Mouse (Mus musculus): ENCODE measurements at regions not wholly inside any gene's neighbourhood (a gene's known extent, or its start where the extent isn't known, plus 50 kb on each side); places are given as distances from the start of the nearest gene placed in this dataset.

DNA sequence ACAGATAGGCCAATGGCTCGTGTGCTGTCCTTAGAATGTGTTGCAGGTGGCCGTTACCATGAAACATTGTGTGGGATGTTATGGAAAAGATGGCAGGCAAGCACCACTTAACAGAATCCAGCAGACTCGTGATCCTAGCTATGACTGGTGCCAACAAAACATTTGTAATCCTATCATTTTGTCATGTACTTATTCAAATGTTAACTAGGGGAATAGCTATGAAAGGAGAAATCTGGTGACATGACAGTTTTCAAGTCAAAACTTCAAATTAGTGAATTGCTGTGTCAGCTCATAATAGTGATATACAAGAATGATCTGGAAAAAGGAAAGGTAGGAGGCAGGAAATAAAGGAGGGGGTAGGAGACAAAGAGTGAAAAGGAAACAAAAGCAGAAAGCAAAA is 213.7 kb downstream of the Lurap1l start:
- Histone ChIP-seq H3K27ac (replicated peaks; ENCODE audit: low read depth, low read length) (no peak overlapping the region), H3K36me3 (ENCODE audit: control insufficient read depth, insufficient read depth, low read length) (no peaks in the 10 kb centered on the region), H3K4me3 (ENCODE audit: low read depth, low read length) (no peak overlapping the region), H3K9ac (ENCODE audit: low read length) (no peak overlapping the region), H3K9me3 (ENCODE audit: control insufficient read depth, low read length) (no peaks in the 10 kb centered on the region), H3K4me2 (ENCODE audit: low read depth, severe bottlenecking) (no peak overlapping the region), H3K27me3 (ENCODE audit: control insufficient read depth, insufficient read depth, low read length) (no peaks in the 10 kb centered on the region), H3K4me1 (ENCODE audit: control insufficient read depth, insufficient read depth, low read length) (no peaks in the 10 kb centered on the region)
- WGBS, result 73% methylated on average over 3 of the region's 3 CpGs
- no peak for ATAC-seq (ENCODE audit: insufficient number of reproducible peaks, low FRiP score, low TSS enrichment, low read depth)
- no peak for DNase-seq (ENCODE audit: low spot score)

DNA sequence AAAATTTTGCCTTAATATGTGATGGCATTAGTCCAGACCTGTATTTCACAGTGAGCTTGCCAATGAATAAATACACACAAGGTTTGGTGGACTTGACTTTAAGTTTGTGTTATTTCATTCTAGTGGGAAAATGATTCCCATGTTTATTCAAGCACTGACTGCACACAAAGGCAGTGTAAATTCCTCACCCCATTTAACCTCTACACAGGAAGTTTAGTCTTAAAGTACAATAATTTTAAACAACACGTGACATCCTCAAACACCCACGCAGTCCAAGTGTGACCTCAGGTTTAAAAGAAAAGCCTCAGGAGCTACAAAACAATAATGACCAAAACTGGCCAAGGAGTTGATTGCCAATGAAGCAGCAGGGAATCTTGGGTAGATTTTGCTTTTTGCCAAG is 219.4 kb downstream of the Lurap1l start:
- DNase-seq (ENCODE audit: low spot score), result no peak
- ATAC-seq (ENCODE audit: insufficient number of reproducible peaks, low FRiP score, low TSS enrichment, low read depth), result no peak

GRCm38 (mm10) chr4:81173111-81173510 is 262.7 kb downstream of the Lurap1l start:
- WGBS, result 82% methylated on average over 2 of the region's 2 CpGs
- Histone ChIP-seq H3K27ac (replicated peaks; ENCODE audit: low read depth, low read length) (no peak overlapping the region), H3K27me3 (ENCODE audit: control insufficient read depth, insufficient read depth, low read length) (no peaks in the 10 kb centered on the region), H3K4me3 (ENCODE audit: low read depth, low read length) (no peak overlapping the region), H3K4me1 (ENCODE audit: control insufficient read depth, insufficient read depth, low read length) (no peaks in the 10 kb centered on the region), H3K9ac (ENCODE audit: low read length) (no peak overlapping the region), H3K9me3 (ENCODE audit: control insufficient read depth, low read length) (no peaks in the 10 kb centered on the region), H3K4me2 (ENCODE audit: low read depth, severe bottlenecking) (no peak overlapping the region), H3K36me3 (ENCODE audit: control insufficient read depth, insufficient read depth, low read length) (no peaks in the 10 kb centered on the region)
- ATAC-seq (ENCODE audit: insufficient number of reproducible peaks, low FRiP score, low TSS enrichment, low read depth) (no peak), DNase-seq (ENCODE audit: low spot score) (no peak)

More for the DNA sequence above, 219.4 kb downstream of the Lurap1l start:
- 76% methylated on average over 2 of the region's 2 CpGs for WGBS
- no peaks in the 10 kb centered on the region for H3K4me1 ChIP-seq (ENCODE audit: control insufficient read depth, insufficient read depth, low read length)
- no peak overlapping the region for H3K9ac ChIP-seq (ENCODE audit: low read length)
- H3K9me3 ChIP-seq (ENCODE audit: control insufficient read depth, low read length), result no peaks in the 10 kb centered on the region
- no peaks in the 10 kb centered on the region for H3K36me3 ChIP-seq (ENCODE audit: control insufficient read depth, insufficient read depth, low read length)
- no peak overlapping the region for H3K4me3 ChIP-seq (ENCODE audit: low read depth, low read length)
- H3K4me2 ChIP-seq (ENCODE audit: low read depth, severe bottlenecking), result no peak overlapping the region
- H3K27me3 ChIP-seq (ENCODE audit: control insufficient read depth, insufficient read depth, low read length), result no peaks in the 10 kb centered on the region
- no peak overlapping the region for H3K27ac ChIP-seq (replicated peaks; ENCODE audit: low read depth, low read length)

DNA sequence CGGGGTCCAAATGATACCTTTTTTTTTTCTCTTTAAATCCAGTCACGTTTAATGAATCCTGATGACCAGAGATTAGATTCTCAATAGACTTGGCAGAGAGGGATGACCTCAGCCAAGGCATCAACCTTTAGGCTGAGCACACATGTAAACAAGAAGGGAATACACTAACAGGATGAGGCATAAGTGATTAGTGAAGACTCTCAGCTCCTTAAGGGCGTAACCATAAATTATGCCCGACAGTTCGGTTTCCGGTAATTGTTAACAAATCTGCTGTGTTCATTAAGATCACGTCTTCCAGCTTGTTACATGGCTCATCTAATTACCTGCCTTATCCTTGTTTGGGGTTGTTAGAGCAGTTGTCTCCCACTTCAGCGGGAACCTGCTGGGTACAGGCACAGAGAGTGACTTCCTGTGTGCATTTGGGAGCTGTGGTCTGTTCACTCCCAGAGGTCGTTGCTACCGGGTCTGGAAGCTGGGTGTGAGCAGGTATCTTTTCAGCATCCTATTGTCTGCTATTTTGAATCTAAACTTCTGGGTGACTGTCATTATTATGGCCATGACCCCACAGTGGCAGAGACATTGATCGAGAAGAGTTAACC is 265.1 kb downstream of the Mpdz start:
- WGBS, result 51% methylated on average over 11 of the region's 11 CpGs
- no peaks in the 10 kb centered on the region for H3K9me3 ChIP-seq (ENCODE audit: control insufficient read depth, low read length)
- no peak overlapping the region for H3K27ac ChIP-seq (replicated peaks; ENCODE audit: low read depth, low read length)
- H3K9ac ChIP-seq (ENCODE audit: low read length), result no peak overlapping the region
- DNase-seq (ENCODE audit: low spot score) (no peak), ATAC-seq (ENCODE audit: insufficient number of reproducible peaks, low FRiP score, low TSS enrichment, low read depth) (no peak)
- no peaks in the 10 kb centered on the region for H3K36me3 ChIP-seq (ENCODE audit: control insufficient read depth, insufficient read depth, low read length)
- no peak overlapping the region for H3K4me2 ChIP-seq (ENCODE audit: low read depth, severe bottlenecking)
- H3K27me3 ChIP-seq (ENCODE audit: control insufficient read depth, insufficient read depth, low read length), result no peaks in the 10 kb centered on the region
- H3K4me3 ChIP-seq (ENCODE audit: low read depth, low read length), result no peak overlapping the region
- H3K4me1 ChIP-seq (ENCODE audit: control insufficient read depth, insufficient read depth, low read length), result no peaks in the 10 kb centered on the region

DNA sequence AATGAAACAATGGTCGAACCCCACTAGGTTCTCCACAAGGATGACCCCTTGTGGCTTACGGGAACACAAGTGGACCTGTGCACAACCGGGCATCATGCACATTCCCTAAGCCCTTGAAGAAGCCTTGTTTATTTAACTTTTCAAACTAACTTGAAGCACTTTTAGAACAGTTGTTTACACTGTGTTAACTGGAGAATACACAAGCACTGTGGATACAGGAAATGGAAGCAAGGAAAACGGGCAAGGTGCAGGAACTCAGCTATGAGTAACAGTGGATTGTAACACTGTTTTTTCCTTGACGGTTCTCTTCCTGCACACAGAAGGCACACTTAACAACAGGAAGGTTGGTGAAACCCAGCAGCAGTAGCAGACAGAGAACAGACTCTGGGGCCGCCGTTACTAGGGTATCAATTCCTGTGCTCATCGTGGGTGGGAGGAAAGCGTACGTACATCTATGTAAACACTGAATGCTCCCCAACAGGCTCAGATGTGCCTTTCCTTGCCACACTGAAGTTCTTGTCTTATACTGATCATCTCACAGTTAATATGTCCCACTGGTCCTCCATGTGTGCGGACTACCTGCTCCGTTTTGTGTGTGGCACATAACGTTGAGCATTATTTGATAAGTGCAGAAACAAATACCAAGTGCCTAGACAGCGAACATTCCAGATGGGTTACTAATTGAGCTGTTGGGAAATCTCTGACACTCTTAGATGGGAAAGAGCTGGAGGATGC is 264.4 kb downstream of the Mpdz start:
- DNase-seq (ENCODE audit: low spot score), result no peak
- Histone ChIP-seq H3K4me2 (ENCODE audit: low read depth, severe bottlenecking) (no peak overlapping the region), H3K9me3 (ENCODE audit: control insufficient read depth, low read length) (no peaks in the 10 kb centered on the region), H3K4me3 (ENCODE audit: low read depth, low read length) (no peak overlapping the region), H3K4me1 (ENCODE audit: control insufficient read depth, insufficient read depth, low read length) (no peaks in the 10 kb centered on the region), H3K27me3 (ENCODE audit: control insufficient read depth, insufficient read depth, low read length) (no peaks in the 10 kb centered on the region), H3K27ac (replicated peaks; ENCODE audit: low read depth, low read length) (no peak overlapping the region), H3K9ac (ENCODE audit: low read length) (no peak overlapping the region), H3K36me3 (ENCODE audit: control insufficient read depth, insufficient read depth, low read length) (no peaks in the 10 kb centered on the region)
- WGBS, result 77% methylated on average over 14 of the region's 14 CpGs
- 0 out of 2 replicates have a peak, but pooled peaks have one; percentile 35 for ATAC-seq (ENCODE audit: insufficient number of reproducible peaks, low FRiP score, low TSS enrichment, low read depth)

GRCm38 (mm10) chr4:81178782-81179135 is 263.9 kb downstream of the Mpdz start:
- ATAC-seq (ENCODE audit: insufficient number of reproducible peaks, low FRiP score, low TSS enrichment, low read depth), result peak; percentile 81
- H3K4me2 ChIP-seq (ENCODE audit: low read depth, severe bottlenecking), result no peak overlapping the region
- no peaks in the 10 kb centered on the region for H3K9me3 ChIP-seq (ENCODE audit: control insufficient read depth, low read length)
- peak; percentile 92 for DNase-seq (ENCODE audit: low spot score)
- H3K4me1 ChIP-seq (ENCODE audit: control insufficient read depth, insufficient read depth, low read length), result no peaks in the 10 kb centered on the region
- no peaks in the 10 kb centered on the region for H3K27me3 ChIP-seq (ENCODE audit: control insufficient read depth, insufficient read depth, low read length)
- H3K4me3 ChIP-seq (ENCODE audit: low read depth, low read length), result no peak overlapping the region
- H3K27ac ChIP-seq (replicated peaks; ENCODE audit: low read depth, low read length), result no peak overlapping the region
- H3K9ac ChIP-seq (ENCODE audit: low read length), result no peak overlapping the region
- H3K36me3 ChIP-seq (ENCODE audit: control insufficient read depth, insufficient read depth, low read length), result no peaks in the 10 kb centered on the region
- WGBS, result under 1% methylated on average over 12 of the region's 12 CpGs

DNA sequence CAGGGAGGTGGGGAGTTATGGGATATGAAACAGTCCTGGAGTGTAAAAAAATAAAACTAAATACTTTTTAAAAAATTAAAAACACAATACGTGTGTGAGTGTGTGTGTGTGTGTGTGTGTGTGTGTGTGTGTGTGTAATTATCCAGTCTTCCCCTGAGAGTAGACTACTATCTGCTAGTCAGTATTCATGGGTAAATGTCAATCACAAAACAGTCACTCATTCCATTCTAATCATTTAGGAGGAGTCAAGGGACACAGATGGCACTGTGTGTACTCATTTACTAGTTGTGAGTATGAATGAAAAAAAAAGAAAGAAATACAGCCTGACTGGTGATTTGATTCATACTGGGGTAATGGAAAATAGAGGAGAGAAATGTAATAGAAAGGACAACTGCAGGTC is 226.5 kb downstream of the Mpdz start:
- Histone ChIP-seq H3K4me1 (ENCODE audit: control insufficient read depth, insufficient read depth, low read length) (peaks cover 3% of the 10 kb centered on the region; the same call in 1 of the 2 replicates), H3K4me2 (ENCODE audit: low read depth, severe bottlenecking) (no peak overlapping the region), H3K9ac (ENCODE audit: low read length) (no peak overlapping the region), H3K27me3 (ENCODE audit: control insufficient read depth, insufficient read depth, low read length) (no peaks in the 10 kb centered on the region), H3K27ac (replicated peaks; ENCODE audit: low read depth, low read length) (no peak overlapping the region), H3K36me3 (ENCODE audit: control insufficient read depth, insufficient read depth, low read length) (no peaks in the 10 kb centered on the region), H3K4me3 (ENCODE audit: low read depth, low read length) (no peak overlapping the region), H3K9me3 (ENCODE audit: control insufficient read depth, low read length) (no peaks in the 10 kb centered on the region)
- ATAC-seq (ENCODE audit: insufficient number of reproducible peaks, low FRiP score, low TSS enrichment, low read depth) (no peak), DNase-seq (ENCODE audit: low spot score) (no peak)
- 100% methylated on average over 1 of the region's 1 CpGs for WGBS

DNA sequence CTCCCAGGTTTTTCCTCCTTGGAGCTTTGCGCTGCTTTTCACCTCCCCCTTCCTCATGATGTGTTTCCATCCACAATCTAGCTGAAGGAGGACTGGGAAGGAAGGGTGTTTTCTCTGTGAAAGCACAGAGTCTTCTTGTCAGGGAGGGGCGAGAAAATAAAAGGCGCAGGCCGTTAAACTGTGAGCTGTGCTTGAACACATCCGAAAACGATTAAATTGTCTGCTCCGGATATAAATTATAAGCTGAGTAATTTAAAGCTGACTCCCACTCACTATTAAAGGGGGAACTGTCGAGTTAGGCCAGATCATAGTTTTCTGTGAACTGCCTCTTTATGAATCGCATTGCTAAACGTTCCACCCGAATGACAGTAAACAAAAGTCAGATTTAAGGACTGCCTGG is 224.6 kb downstream of the Mpdz start:
- Histone ChIP-seq H3K4me1 (ENCODE audit: control insufficient read depth, insufficient read depth, low read length) (peaks cover 3% of the 10 kb centered on the region; the same call in 1 of the 2 replicates), H3K4me3 (ENCODE audit: low read depth, low read length) (no peak overlapping the region), H3K27ac (replicated peaks; ENCODE audit: low read depth, low read length) (no peak overlapping the region), H3K9me3 (ENCODE audit: control insufficient read depth, low read length) (no peaks in the 10 kb centered on the region), H3K4me2 (ENCODE audit: low read depth, severe bottlenecking) (no peak overlapping the region), H3K27me3 (ENCODE audit: control insufficient read depth, insufficient read depth, low read length) (no peaks in the 10 kb centered on the region), H3K36me3 (ENCODE audit: control insufficient read depth, insufficient read depth, low read length) (no peaks in the 10 kb centered on the region), H3K9ac (ENCODE audit: low read length) (no peak overlapping the region)
- ATAC-seq (ENCODE audit: insufficient number of reproducible peaks, low FRiP score, low TSS enrichment, low read depth) (no peak), DNase-seq (ENCODE audit: low spot score) (no peak)
- 24% methylated on average over 11 of the region's 11 CpGs for WGBS
